Comparison of ENCODE assay signal across 18 mouse cellular contexts in the genomic region with DNA sequence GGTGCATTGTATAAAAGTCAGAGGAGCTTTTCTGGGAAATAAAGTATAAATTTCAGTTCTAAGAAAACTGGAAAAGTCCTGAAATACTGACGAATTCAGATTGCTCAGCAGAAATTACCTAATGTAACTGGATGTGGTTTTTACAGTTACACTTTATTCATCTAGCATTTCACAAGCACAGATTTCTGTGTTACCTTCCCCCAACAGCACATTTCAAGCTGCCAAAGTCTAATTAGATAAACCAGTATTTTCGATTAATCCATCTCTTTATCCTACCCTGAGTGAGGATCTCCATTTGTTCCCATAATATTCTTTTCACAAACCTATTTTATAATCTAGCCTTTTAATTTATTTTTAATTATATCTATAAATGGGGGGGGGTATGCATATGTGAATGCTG.
"Had no signal": no experiment of that assay in that cellular context is flagged by ENCODE, and none has a peak within 500 bp of the region (broad histone marks: within the 10 kb centered on the region; RNA-seq: fewer than 3 reads in every experiment).

No protein-coding gene starts in this region.

- H3K4me3 ChIP-seq: liver, embryonic 15.5 days; lung, embryonic 15.5 days; megakaryocyte, embryonic 14.5 days; midbrain, embryonic 13.5 days; midbrain, embryonic 15.5 days; stomach, embryonic 15.5 days had no signal

- H3K36me3 ChIP-seq: liver, embryonic 15.5 days; lung, embryonic 15.5 days; midbrain, embryonic 13.5 days; midbrain, embryonic 15.5 days; stomach, embryonic 15.5 days had no signal

- H3K9ac ChIP-seq: liver, embryonic 15.5 days; liver, postnatal 0 days; lung, embryonic 15.5 days; midbrain, embryonic 13.5 days; midbrain, embryonic 15.5 days; stomach, embryonic 15.5 days had no signal

- DNase-seq: liver, postnatal 0 days; lung, adult 2 months; lung, postnatal 14 days; lung, postnatal 36 days; right cerebral cortex, postnatal 14 days; thymus, adult 2 months; thymus, postnatal 25 days; thymus, postnatal 4 days had no signal

- H3K27me3 ChIP-seq: liver, embryonic 15.5 days; lung, embryonic 15.5 days; megakaryocyte, embryonic 14.5 days; midbrain, embryonic 13.5 days; midbrain, embryonic 15.5 days; stomach, embryonic 15.5 days had no signal

- H3K4me1 ChIP-seq: liver, embryonic 15.5 days; lung, embryonic 15.5 days; megakaryocyte, embryonic 14.5 days; stomach, embryonic 15.5 days had no signal

- H3K27ac ChIP-seq: liver, embryonic 15.5 days; lung, embryonic 15.5 days; macrophage; midbrain, embryonic 13.5 days; midbrain, embryonic 15.5 days; stomach, embryonic 15.5 days; stomach, postnatal 0 days had no signal

- H3K4me2 ChIP-seq: liver, embryonic 15.5 days; lung, embryonic 15.5 days; midbrain, embryonic 11.5 days; midbrain, embryonic 13.5 days; midbrain, embryonic 15.5 days; stomach, embryonic 15.5 days had no signal

- ATAC-seq: liver, postnatal 0 days; lung, postnatal 0 days; midbrain, embryonic 13.5 days; midbrain, embryonic 15.5 days had no signal

- H3K9me3 ChIP-seq: liver, embryonic 15.5 days; lung, embryonic 15.5 days; megakaryocyte, embryonic 14.5 days; midbrain, embryonic 13.5 days; midbrain, embryonic 15.5 days; stomach, embryonic 15.5 days had no signal
